Mouse (Mus musculus) neural tube, embryonic 10.5 days (tissue): ENCODE measurements around the gene Ccdc182.

Experiments used
- DNase-seq: peaks from one replicate; pipeline ENCODE4 v3.0.0-alpha.2; 2017; ENCODE audit warnings: low spot score; ENCODE audit errors: extremely low spot score

The Ccdc182 gene

DNA sequence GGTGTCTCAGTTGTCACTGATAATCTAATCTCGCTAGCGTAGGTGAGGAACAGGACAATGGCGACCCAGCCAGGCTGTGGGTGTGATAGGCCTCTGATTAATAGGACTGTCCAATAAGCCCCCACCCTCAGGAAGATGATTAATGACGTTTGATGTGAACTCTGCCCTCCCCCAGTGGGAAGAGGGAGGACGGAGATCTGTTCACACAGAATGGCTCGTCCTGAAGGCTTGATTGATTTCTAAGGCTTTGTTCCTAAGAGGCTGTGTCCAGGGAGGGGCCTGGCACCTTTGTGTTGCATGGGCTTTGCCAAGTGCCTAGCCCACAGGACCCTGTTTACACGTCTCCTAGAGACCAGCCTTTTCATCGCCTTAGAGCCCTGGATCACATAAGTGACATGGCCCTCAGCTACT lies 13.4 kb upstream of the Ccdc182 start:
- peak; percentile 83 for DNase-seq

DNA sequence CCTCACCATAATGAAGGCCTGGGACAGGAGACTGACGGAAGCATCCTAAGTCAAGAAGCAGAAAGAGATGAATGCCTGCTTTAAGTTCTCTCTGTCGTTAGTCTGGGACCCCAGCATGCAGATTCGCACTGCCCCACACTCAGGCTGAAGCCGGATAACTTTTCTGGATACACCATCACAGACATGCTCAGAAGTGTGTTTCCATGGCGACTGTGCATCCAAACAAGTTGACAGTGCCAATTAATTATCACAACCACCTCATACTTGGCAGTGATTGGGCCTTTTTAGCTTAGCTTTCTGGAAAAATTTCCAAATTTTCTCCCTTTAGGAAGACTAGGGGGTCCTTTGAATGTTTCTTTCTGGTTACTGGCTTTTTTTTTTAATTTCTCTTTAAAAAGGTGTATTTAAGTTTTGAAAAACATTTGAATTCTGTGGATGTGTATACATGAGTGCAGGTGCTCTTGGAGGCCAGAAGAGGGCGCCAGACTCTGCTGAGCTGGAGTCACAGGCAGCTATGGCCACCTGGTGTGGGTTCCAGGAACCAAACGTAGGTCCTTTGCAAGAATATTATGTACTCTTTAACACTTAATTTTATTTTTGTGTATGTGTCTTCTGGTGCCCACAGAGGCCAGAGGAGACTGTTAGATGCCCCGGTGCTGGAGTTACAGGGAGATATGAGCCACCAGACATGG lies 12.3 kb upstream of the Ccdc182 start:
- DNase-seq = no peak

DNA sequence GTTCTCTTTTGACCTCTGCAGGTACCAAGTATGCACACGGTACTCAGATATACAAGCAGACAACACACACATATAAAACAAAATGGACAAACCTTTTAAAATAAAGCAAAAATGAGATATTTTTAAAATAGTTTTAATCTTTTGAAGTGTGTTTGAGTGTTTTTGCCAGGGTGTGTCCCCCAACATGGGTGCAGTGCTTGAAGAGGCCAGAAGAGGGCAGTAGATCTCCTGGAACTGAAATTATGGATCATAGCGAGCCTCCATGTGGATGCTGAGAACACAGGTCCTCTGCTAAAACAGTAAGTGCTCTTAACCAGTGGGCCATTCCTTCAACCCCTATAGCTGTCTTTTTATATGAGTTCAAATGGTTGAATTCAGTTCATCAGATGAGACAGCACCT lies 11.3 kb upstream of the Ccdc182 start:
- DNase-seq = no peak

DNA sequence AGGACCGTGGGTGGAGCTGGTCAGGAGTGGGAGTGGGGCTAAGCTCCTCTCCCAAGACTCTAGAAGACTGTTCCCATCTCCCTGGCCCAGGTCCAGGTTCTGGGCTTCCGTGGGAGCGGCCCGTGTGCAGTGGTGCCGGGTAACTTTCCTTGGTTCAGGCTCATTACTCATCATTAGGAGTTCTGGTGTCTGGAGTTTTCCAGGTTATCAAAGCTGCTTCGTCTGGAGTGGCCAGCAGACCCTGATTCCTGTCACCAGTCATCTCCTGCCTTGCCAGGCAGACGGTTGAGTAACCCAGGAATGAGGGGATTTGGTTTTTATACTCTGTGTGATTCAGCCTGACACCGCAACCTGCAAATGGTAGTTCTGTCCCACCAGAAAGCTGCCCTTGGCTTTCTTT lies 7.8 kb upstream of the Ccdc182 start:
- DNase-seq = no peak

DNA sequence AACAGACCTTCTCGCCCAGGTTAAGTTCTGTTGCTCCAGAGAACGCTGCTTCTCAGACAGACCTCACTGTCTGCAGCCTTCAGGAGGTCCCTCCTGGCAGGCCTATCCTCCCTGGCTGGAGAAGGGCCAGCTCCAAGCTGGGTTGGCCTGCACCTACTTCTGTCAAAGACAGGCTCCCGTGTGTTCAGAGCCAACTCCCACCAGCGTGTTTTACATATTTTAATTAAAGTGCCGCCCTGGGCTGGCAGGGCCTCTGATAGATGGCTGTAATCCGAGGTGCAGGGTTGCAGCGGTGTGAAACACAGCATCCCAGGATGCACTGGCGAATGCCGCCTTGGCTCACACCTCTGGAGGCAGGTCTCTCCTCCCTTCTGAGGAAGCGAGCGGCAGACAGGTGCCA lies 5.5 kb upstream of the Ccdc182 start:
- DNase-seq = no peak

DNA sequence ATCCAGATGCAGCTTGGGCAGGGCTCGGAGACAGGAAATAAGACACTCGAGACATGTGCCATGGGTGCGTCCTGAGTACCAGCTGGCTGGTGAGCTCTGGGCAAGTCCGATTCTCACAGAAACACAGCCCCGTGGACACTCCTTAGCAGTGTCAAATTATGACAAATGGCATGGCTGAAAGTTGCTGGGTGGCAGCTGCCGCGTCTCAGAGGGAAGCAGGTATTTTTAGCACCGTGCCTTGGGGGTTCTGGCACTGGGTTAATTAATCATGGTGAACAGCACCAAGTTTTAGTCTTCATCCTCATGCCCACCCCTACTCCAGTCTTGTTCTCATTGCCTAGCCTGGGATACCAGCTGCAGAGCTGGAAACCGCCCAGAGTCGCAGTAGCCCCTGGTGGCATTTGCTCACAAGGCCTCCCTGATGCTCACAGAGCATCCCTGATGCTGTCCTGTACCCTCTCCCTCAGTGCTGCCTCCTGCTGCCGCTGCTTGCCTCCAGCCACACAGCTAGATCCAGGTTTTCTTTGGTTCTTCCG lies 5.0 kb upstream of the Ccdc182 start:
- DNase-seq = no peak

DNA sequence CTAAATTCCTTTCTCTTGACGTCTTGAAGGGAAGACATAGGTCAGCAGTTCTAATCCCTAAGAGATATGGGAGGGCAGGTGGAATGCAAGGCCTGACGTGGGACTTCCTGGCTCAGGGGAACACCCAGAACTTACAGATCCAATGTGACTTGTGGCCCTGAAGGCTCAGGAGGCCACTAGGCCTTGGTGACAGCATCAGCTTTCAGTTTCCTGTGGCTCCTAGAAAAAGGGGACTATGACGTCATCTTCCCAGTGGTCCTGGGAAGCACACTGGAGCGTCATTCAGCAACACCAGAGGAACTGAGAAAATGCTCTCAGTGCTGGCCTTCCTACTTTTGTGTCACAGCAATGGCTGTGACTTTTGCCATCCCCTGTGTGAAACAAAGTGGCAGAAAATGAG lies 2.6 kb upstream of the Ccdc182 start:
- DNase-seq = no peak

DNA sequence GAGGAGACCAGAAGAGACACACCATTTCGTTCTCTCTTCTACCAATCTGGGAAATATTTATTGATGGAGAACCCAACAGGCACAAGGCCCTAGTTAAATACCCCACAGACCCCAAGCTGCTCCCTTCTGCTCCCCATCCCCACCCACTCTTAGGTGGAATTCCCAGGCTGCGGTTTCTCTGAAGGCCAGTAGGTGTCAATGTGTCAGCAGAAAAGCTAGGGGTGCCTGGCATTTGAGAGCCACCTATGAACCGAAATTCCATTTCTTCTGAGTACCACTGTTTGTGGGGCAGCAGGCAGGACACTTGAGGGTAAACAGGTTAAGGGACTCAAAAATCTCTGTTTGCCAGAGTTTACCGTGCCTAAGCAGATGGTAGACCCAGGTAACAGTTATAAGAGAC lies 2.2 kb upstream of the Ccdc182 start:
- no peak for DNase-seq

DNA sequence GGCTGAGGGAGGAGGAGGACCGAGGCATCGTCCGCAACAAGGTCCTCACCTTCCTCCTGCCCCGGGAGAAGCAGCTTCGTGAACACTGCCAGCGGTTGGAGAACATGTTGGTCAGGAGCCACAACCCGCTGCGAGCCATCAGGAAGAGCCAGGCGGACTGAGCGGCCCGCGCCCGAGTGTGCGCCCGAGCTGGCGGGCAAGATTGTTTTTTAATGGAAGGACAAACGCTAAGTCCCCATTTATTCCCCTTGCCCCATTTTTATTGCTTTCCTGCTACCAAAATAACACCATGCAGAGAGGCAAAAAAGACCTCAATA lies 494 bp downstream of the Ccdc182 start:
- DNase-seq = no peak

DNA sequence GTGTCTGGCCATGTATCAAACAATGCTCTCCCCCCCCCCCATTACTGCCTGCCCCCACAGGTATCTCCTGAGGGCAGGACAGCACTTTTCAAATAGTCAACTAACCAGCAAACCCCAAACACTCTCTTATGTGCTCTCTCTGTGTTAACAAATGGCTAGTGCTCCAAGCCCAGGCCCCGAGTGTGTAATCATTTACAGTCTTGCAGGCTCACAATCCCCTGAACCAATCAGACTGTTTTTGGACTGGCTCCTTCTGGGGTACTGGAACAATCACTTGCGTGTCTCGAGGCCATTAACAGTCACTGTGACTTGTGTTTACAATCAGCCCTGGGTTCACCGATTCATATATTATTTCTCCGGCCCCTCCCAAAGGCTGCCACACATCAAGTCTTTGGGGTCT lies 1.4 kb downstream of the Ccdc182 start:
- no peak for DNase-seq

DNA sequence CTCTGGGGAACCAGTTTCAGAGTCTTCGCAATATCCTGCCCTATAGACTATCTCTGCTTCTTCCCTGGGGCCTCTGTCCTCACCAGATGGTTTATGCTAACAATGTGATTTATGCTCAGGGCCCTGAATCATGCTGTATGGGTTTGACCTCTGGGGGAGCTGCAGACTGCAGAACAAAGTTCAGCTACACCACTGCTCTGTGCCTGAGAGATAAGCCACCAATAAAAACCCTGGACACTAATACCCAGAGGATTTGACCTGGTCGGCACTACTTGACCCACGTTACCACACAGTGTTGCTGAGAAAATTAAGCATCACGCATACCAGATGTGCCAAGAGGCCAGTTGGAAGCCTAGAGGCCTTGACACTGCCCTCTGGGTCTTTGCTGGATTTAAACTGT lies 3.7 kb downstream of the Ccdc182 start:
- DNase-seq = no peak

DNA sequence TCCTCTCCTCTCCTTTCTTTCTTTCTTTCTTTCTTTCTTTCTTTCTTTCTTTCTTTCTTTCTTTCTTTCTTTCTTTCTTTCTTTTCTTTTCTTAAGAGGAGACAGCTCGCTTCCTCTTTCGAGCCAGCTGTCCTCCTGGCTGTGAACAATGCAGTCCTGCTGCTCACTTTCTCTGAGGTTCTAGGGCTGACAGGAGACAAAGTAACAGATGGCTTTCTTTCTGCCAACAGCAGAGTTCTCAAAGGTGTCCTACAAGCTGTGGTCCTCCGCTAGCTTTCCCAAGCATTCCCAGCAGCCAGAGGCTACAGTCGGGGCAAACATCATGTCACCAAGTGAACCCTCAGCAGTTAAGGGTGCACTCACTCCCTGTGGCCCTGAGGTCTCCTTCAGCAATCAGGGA lies 5.5 kb downstream of the Ccdc182 start:
- DNase-seq = no peak

DNA sequence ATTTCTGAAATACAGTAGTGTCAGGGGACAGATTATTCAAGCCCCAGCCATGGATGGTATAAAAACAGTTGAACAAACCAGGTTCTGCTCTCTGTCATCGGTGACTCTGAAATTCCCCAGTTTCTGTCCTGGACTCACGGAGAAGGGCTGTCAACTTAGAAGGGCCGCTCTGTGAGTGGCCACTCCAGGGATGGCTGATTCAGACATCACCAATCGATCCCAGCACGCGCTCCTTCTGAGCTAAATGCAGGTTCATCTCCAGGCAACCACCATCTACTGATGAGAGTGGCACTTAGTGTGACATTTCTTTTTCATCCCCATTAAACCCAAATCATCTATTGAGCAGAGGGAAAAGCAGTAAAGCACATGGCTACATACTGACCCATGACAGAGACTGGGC lies 7.8 kb downstream of the Ccdc182 start:
- no peak for DNase-seq

DNA sequence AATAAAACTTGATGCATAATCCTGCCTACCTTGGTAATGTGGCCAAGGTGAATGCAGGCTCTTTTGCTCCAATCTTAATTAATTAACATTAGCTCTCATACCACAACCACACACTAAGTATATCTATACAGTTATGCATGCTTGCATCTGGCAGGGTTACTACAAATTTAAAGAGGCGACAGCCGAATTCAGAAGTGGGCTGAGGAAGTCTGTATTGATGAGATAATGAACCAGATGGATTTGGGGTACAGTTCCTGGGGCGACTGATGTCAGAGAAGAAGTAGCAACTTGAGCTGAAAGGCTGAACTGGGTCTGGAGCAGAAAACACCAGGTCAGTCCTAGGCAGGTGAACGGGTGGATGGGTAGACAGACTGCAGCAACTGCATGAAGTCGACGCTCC lies 11.9 kb downstream of the Ccdc182 start:
- no peak for DNase-seq

DNA sequence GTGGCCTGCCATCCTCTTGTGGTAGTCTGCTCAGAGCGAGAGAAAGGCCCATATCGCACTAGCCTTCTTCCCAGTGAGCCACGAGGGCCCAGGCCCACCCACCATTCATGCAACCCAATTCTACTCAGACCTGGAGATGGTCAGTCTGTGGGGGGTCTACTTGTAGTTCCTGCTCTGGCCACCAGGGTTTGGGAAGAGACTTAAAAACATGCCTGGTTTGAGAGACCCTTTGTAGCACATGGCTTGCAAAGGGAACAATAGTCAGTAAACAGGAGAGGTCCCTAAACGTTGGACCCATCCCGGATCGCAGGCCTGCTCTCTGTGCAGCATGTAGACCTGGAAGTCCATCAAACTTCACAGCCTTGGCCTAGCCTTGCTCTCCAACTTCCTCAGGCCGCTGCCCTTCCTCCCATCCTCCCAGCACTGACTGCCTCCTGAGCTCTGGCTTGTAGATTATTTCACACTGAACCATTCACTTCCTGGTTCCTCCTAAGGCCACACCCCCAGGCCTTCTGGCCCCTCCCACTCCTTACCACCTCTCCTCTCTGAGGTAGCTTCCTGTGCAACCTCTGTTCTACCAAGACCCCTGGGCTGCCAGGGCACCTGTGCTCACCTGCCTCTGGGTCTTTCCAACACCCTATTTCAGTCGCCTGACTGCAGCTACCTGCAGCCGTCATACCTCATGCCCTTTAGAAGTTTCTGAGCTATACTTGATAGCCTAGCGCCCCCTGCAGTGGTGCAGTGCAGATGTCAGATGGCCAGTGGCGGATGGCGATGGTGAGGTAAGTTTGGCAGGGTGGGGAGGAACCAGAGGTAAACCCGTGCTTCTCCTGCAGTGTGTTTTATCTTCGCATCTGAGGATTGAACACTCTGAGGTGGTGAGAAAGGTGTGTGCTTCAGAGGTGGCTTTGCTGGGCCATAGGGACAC lies 14.0 kb downstream of the Ccdc182 start:
- DNase-seq = no peak

DNA sequence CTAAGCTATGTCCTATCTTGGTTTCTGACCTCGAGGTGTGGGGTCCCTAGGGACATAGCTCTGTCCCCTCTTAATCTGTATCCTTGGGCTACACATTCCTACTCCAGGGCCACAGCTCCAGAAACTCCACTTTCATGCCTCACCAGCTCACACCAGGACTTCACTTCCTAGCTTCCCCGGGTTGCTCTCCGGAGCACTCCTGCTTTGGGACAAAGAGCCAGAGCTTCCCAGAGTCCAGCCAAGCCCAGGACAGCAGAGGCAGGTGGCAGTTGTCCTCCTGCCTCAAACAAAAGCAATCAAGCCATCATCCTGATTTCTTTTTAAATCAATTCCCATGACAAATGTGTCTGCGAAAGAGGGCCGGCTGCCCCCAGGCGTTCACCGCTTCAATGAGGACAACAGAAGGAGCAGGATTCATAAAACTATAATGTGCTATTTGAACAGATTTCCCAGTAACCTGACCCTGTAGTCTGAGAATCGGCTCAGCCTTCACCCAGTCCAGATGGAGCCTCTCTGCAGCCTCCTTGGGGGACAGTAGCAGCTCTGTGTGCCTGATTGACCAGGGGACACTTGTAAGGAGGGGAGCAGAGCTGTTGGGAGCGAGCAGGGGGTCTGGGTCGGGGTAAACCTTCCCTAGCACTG lies 15.3 kb downstream of the Ccdc182 start:
- no peak for DNase-seq

DNA sequence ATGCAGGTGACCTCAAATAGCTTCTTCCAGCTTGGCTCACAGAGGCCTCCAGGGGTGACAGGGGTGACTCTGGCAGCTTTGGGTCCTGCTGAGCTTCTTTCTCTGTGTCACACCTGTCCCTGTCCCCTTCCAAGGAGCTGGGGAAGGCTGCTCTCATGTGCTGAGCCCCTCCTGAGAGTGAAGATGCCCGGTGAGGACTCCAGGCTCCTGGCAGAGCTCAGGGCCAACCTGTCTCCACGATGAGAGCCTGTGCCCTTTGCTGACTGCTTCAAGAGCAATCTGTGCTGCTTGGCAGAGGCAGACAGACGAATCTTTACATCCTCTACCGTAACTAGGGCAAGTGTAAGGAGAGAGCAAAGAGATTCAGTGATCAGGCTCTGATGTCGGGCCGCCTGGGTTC lies 16.9 kb downstream of the Ccdc182 start:
- DNase-seq = no peak

DNA sequence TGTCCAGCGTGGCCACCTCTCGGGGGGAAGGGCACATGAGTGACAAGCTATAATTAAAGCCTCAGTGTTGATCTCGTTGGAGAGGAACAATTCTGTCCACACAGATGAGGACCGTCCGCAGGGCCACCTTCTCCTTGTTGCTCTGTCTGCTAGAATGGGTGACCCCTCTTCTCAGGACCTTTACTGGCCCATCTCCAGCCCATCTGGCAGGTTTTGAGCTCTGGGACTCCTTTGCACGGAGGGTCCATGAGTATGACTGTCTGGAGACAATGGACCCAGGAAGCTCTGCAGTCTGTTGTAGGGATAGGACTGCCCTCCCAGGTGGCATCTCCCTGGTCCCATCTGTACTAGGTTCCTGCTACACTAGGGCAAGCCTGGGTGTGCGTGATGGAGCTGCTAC lies 17.7 kb downstream of the Ccdc182 start:
- DNase-seq = no peak

DNA sequence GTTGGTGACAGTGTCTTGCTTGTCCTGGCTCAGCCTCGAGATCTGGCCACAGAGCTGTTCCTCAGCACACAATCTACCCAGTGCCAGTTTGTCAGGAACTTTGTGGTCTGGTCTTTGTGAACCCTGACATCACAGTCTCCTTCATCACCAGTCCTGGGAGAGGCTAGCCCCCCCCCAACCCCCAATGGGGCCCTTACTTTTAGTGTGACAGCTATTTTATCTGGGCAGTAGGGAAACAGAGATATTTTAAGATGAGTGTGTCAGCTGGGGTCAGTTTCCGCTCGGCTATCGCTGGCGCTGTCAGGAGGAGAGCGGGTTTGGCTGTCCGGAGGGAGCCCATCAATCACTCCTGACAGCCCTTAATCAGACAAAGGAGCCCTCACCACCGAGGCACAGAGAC lies 19.7 kb downstream of the Ccdc182 start:
- DNase-seq = peak; percentile 59

DNA sequence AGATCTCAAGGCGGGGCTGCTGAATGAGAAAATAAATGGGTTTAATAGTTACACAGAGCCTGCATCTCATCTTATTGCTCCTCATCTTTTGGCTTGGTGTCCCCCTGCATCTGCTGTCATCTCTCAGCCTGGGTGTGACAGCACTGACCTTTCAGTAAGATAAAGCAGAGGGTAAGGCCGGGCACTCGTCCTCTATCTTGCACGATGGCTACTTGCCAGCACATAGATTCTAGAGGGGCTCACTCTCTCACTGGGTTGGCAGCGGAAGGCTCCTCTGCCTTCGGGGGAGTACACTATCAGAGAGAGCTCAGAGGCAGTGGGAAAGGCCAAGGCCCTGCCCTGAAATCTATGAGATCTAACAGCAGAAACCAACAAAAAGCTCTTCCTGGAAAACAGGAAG lies 20.6 kb downstream of the Ccdc182 start:
- DNase-seq = no peak

DNA sequence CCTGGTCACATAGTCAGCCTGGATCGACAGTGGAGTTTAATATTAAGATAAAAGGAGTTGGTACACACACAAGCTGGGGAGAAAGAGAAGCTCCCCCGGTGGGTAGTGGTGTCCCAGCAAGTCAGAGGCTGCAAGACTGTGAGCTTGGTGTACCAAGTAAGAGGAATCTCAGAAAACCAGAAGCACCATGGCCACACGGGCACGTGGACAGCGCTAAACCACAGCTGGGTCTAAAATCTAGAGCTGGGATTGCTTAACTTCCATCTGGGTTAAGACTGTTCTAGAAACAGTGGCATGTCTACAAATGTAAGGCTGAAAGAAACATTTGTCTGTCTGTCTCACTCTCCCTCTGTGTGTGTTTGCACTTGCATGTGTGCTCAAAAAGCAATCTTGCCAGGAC lies 21.5 kb downstream of the Ccdc182 start:
- DNase-seq = no peak

DNA sequence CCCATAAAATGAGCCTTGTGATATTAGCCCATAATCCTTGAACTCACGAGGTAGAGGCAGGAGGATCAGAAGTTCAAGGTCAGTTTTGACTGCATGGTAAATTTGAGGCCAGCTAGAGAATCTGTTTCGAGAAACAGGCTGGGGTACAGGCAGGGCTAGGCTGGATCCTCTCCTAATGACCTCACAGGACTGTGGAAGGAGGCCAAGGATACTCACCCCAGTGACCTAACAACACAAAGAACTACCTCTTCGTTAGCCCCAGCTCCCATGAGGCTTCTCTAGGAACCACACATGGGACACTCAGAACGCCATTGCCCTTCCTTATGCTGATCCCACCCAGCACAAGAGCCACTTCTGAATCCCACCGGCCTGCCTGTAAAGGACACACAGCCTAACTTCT lies 25.0 kb downstream of the Ccdc182 start:
- DNase-seq = no peak
